Mouse (Mus musculus): ENCODE measurements around the gene Wdr46. TPM values are rescaled to one million over a fixed set of nuclear protein-coding genes. Genes with fewer than 3 reads are reported as not detected.
A peak's percentile ranks its signal among the peaks of the same experiment; 100 is the strongest.
"Not testable (repeated sequence)": the region's sequence is repeated elsewhere in the genome, so short reads cannot be mapped to it uniquely, and the experiment has no call there.

Wdr46 gene
- polyA plus RNA-seq, 1 experiment from 2014 or later = 25.5 TPM

DNA sequence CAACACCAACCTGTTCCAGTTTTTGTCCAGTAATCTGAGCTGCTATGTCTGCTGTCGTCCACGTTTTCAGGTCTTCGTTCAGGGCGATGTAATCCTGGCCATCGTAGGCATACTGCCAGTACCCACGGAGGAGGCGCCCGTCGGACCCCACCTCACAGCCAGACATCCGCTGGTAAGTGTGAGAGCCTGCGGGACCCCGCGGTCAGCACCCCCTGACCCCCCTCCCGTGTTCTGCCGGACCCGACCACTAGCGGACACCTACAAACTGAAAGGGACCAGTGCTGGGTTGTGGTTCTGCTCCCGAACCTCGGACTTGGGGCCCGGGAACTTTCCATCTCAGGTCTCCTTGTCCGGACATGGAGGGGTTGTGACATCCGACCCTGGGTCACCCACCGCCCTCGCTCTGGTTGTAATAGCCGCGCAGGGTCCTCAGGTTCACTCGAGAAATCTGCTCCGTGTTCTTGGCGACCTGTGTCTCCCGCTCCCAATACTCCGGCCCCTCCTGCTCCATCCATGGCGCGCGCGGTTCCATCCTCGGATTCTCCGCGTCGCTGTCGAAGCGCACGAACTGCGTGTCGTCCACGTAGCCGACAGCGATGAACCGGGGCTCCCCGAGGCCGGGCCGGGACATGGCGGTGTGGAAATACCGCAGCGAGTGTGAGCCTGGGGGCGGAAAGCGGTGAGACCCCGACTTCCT lies 37.5 kb downstream of the Wdr46 start:
- DNase-seq (ENCODE audit: low spot score) = no peak

DNA sequence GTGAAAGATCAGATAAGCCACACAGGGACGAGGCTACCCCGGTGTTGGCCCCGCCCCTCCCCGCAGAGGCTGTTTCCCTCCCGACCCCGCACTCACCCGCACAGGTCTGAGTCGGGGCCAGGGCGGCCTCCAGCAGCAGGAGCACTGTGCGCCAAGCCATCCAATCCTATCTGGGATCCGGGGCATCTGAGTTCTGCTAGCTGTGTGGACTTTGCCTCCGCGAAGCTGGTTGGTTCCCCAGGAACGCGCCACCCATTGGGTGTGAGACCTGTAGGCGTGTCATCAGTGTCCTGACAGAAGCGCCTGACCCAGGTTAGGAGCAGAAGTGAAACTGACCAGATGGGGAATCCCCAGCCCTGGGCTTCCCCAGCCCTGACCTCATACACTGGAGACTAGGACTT lies 38.2 kb downstream of the Wdr46 start:
- peak; percentile 45 for DNase-seq (ENCODE audit: low spot score)

- no peak for DNase-seq (ENCODE audit: low spot score)
These were observed 39.1 kb downstream of the Wdr46 start for GRCm38 (mm10) chr17:33979512-33980050.

GRCm38 (mm10) chr17:33980181-33981035 lies 39.9 kb downstream of the Wdr46 start:
- no peak for DNase-seq (ENCODE audit: low spot score)

DNA sequence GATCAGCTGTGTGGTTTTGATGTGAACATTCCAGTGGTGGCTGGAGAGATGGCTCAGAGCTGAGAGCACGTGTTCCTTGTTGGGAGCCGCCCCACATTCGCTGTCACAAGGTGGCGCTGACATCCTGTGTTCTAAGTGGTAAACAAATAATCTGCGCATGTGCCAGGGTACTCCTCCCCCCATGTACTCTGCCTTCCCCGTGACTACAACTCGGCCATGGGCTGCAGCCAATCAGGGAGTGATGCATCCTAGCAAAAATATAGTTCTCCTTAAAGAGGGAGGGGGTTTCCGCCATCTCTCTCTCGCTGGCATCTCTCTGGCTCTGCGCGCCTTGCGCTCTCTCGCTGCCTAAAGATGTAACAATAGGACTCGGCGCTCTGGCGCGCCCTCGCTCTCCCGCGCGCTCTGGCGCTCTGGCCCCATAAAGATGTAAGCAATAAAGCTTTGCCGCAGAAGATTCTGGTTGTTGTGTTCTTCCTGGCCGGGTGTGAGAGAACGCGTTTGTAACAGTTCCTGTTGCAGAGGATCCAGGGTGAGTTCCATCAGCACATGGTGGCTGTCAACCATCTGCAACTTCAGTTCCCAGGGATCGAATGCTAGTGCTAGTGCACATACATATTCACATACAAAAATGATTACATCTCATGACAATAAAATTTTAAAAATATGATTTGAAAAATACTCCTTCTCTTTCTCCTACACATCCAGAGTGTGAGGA lies 40.9 kb downstream of the Wdr46 start:
- peak; percentile 97 for DNase-seq (ENCODE audit: low spot score)

DNA sequence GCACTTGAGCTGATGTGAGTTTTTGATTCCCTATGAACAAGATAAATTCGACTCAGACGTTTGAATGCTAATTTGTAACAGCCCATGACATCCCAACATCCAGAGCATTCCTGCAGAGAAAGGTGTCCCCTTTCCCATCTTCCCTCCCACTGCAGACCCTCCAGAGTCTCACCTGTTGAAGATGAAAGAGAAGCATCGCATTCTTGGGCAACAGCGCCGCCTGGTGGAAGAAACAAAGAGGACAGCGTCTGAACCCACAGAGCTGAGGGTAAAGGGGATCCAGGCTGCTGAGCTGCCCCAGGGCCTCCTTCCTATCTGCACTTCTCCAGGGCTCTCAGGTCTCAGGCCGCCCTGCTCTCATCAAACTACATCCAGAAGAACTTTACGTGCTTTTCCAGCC lies 41.7 kb downstream of the Wdr46 start:
- DNase-seq (ENCODE audit: low spot score) = peak; percentile 75

- peak; percentile 76 for DNase-seq (ENCODE audit: low spot score)
These were observed 51.6 kb downstream of the Wdr46 start for GRCm38 (mm10) chr17:33991788-33992664.

GRCm38 (mm10) chr17:33994959-33995358 lies 54.5 kb downstream of the Wdr46 start:
- DNase-seq (ENCODE audit: low spot score) = no peak

GRCm38 (mm10) chr17:33995651-33996050 lies 55.2 kb downstream of the Wdr46 start:
- DNase-seq (ENCODE audit: low spot score) = no peak

GRCm38 (mm10) chr17:33997025-33997424 lies 56.6 kb downstream of the Wdr46 start:
- DNase-seq (ENCODE audit: low spot score) = not testable (repeated sequence)

GRCm38 (mm10) chr17:33998697-33999096 lies 58.2 kb downstream of the Wdr46 start:
- DNase-seq (ENCODE audit: low spot score) = not testable (repeated sequence)

Other genes with a start within 250 kb of the Wdr46 start
- gene March2, start 222.0 kb upstream of the Wdr46 start, polyA plus RNA-seq (2015; fragmentation: Nextera tagmentation; extraction: Ambion mirVana) = 83.3 and 90.7 TPM in 2 replicates
- gene Rab11b, start 180.1 kb upstream of the Wdr46 start, polyA plus RNA-seq (2015; fragmentation: Nextera tagmentation; extraction: Ambion mirVana) = 214 and 227 TPM in 2 replicates
- 28.7 and 36.7 TPM in 2 replicates for gene Angptl4, start 158.8 kb upstream of the Wdr46 start, polyA plus RNA-seq (2015; fragmentation: Nextera tagmentation; extraction: Ambion mirVana)
- gene Kank3, start 130.1 kb upstream of the Wdr46 start, polyA plus RNA-seq (2015; fragmentation: Nextera tagmentation; extraction: Ambion mirVana) = 19.1 and 22.0 TPM in 2 replicates
- gene Rps28, start 116.1 kb upstream of the Wdr46 start, polyA plus RNA-seq (2015; fragmentation: Nextera tagmentation; extraction: Ambion mirVana) = 1,516 and 1,544 TPM in 2 replicates
- 464 TPM in 2 replicates for gene Ndufa7, start 116.1 kb upstream of the Wdr46 start, polyA plus RNA-seq (2015; fragmentation: Nextera tagmentation; extraction: Ambion mirVana)
- 35.1 and 35.2 TPM in 2 replicates for gene Cd320, start 97.6 kb upstream of the Wdr46 start, polyA plus RNA-seq (2015; fragmentation: Nextera tagmentation; extraction: Ambion mirVana)
- gene Gm7029, start 66.8 kb upstream of the Wdr46 start, polyA plus RNA-seq (2015; fragmentation: Nextera tagmentation; extraction: Ambion mirVana) = not detected in 2 replicates
- gene Kifc1, start 50.0 kb upstream of the Wdr46 start, polyA plus RNA-seq (2015; fragmentation: Nextera tagmentation; extraction: Ambion mirVana) = 5.9 and 6.8 TPM in 2 replicates
- gene Platr17, start 35.5 kb upstream of the Wdr46 start, polyA plus RNA-seq (2015; fragmentation: Nextera tagmentation; extraction: Ambion mirVana) = 1.6 and 1.9 TPM in 2 replicates
- gene Daxx, start 31.2 kb upstream of the Wdr46 start, polyA plus RNA-seq (2015; fragmentation: Nextera tagmentation; extraction: Ambion mirVana) = 62.9 and 67.8 TPM in 2 replicates
- gene Tapbp, start 24.8 kb upstream of the Wdr46 start, polyA plus RNA-seq (2015; fragmentation: Nextera tagmentation; extraction: Ambion mirVana) = 131 and 140 TPM in 2 replicates
- 13.8 and 14.9 TPM in 2 replicates for gene Zbtb22, start 24.8 kb upstream of the Wdr46 start, polyA plus RNA-seq (2015; fragmentation: Nextera tagmentation; extraction: Ambion mirVana)
- 37.5 and 42.3 TPM in 2 replicates for gene Rgl2, start 11.1 kb upstream of the Wdr46 start, polyA plus RNA-seq (2015; fragmentation: Nextera tagmentation; extraction: Ambion mirVana)
- 218 and 225 TPM in 2 replicates for gene Pfdn6, start 317 bp upstream of the Wdr46 start, polyA plus RNA-seq (2015; fragmentation: Nextera tagmentation; extraction: Ambion mirVana)
- 13.3 and 15.8 TPM in 2 replicates for gene B3galt4, start 10.8 kb downstream of the Wdr46 start, polyA plus RNA-seq (2015; fragmentation: Nextera tagmentation; extraction: Ambion mirVana)
- 43.6 and 46.1 TPM in 2 replicates for gene Vps52, start 15.2 kb downstream of the Wdr46 start, polyA plus RNA-seq (2015; fragmentation: Nextera tagmentation; extraction: Ambion mirVana)
- 2,265 and 2,338 TPM in 2 replicates for gene Rps18, start 15.3 kb downstream of the Wdr46 start, polyA plus RNA-seq (2015; fragmentation: Nextera tagmentation; extraction: Ambion mirVana)
- 528 and 569 TPM in 2 replicates for gene H2-K1, start 59.7 kb downstream of the Wdr46 start, polyA plus RNA-seq (2015; fragmentation: Nextera tagmentation; extraction: Ambion mirVana)
- 14.5 and 20.9 TPM in 2 replicates for gene Ring1, start 84.0 kb downstream of the Wdr46 start, polyA plus RNA-seq (2015; fragmentation: Nextera tagmentation; extraction: Ambion mirVana)
- gene H2-Ke6, start 87.4 kb downstream of the Wdr46 start, polyA plus RNA-seq (2015; fragmentation: Nextera tagmentation; extraction: Ambion mirVana) = 77.4 and 82.2 TPM in 2 replicates
- 90.5 and 96.5 TPM in 2 replicates for gene Slc39a7, start 91.0 kb downstream of the Wdr46 start, polyA plus RNA-seq (2015; fragmentation: Nextera tagmentation; extraction: Ambion mirVana)
- 47.1 and 48.9 TPM in 2 replicates for gene Rxrb, start 91.2 kb downstream of the Wdr46 start, polyA plus RNA-seq (2015; fragmentation: Nextera tagmentation; extraction: Ambion mirVana)
- gene Col11a2, start 98.8 kb downstream of the Wdr46 start, polyA plus RNA-seq (2015; fragmentation: Nextera tagmentation; extraction: Ambion mirVana) = 1.1 and 1.5 TPM in 2 replicates
- gene H2-Oa, start 151.7 kb downstream of the Wdr46 start, polyA plus RNA-seq (2015; fragmentation: Nextera tagmentation; extraction: Ambion mirVana) = 55.0 and 57.1 TPM in 2 replicates
- 113 and 114 TPM in 2 replicates for gene H2-DMa, start 178.9 kb downstream of the Wdr46 start, polyA plus RNA-seq (2015; fragmentation: Nextera tagmentation; extraction: Ambion mirVana)
- 98.3 and 107 TPM in 2 replicates for gene Brd2, start 182.0 kb downstream of the Wdr46 start, polyA plus RNA-seq (2015; fragmentation: Nextera tagmentation; extraction: Ambion mirVana)
- gene H2-DMb2, start 202.6 kb downstream of the Wdr46 start, polyA plus RNA-seq (2015; fragmentation: Nextera tagmentation; extraction: Ambion mirVana) = 57.8 and 62.9 TPM in 2 replicates
- gene H2-DMb1, start 212.4 kb downstream of the Wdr46 start, polyA plus RNA-seq (2015; fragmentation: Nextera tagmentation; extraction: Ambion mirVana) = 39.8 and 42.2 TPM in 2 replicates
- gene Tap1, start 246.9 kb downstream of the Wdr46 start, polyA plus RNA-seq (2015; fragmentation: Nextera tagmentation; extraction: Ambion mirVana) = 81.6 and 87.3 TPM in 2 replicates
- gene Psmb9, start 247.1 kb downstream of the Wdr46 start, polyA plus RNA-seq (2015; fragmentation: Nextera tagmentation; extraction: Ambion mirVana) = 251 and 261 TPM in 2 replicates